Mouse (Mus musculus): ENCODE measurements around the gene Bcar3.

- TF ChIP-seq CTCF (IDR thresholded peaks at IDR 0.05; ENCODE audit: low read depth, low read length) (no peak), POLR2A (IDR thresholded peaks at IDR 0.05; ENCODE audit: insufficient read depth, low read length) (no peak), EP300 (IDR thresholded peaks at IDR 0.05; ENCODE audit: insufficient read depth, low read depth, low read length) (no peak)
Observed at GRCm38 (mm10) chr3:122381591-122381990, 87.7 kb downstream of the Bcar3 start.
